15 mouse cellular contexts compared by ENCODE assay signal in the genomic region with DNA sequence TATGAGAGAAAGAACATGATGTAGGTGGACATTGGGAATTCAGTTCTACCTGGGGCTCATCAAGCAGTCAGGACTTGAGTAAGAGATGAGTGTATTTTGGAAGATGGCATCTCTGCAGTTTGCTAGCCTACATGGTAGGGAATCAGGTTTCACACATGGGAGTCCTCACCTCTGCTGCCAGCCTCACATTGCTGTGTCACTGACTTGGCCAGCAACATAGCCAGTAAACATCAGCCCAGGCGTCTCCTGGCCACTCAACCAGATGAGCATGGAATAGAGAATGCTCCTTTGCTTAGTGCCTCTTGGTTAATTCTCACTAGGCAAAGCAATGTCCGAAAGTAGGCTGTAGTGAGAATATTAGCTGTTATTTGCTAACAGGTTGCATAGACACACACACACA.
"Had no signal": no experiment of that assay in that cellular context is flagged by ENCODE, and none has a peak within 500 bp of the region (broad histone marks: within the 10 kb centered on the region; RNA-seq: fewer than 3 reads in every experiment).

No protein-coding gene starts in this region.

- H3K4me1 ChIP-seq: midbrain, embryonic 10.5 days; midbrain, embryonic 12.5 days; neural tube, embryonic 13.5 days had no signal

- H3K27ac ChIP-seq: midbrain, embryonic 10.5 days; midbrain, embryonic 12.5 days; neural tube, embryonic 13.5 days had no signal

- H3K36me3 ChIP-seq: midbrain, embryonic 10.5 days; midbrain, embryonic 12.5 days; neural tube, embryonic 13.5 days had no signal

- H3K27me3 ChIP-seq: midbrain, embryonic 12.5 days; neural tube, embryonic 13.5 days had no signal

- DNase-seq: lung, adult 18-20 months; lung, embryonic 14.5 days; lung, postnatal 10 days; lung, postnatal 4 days; midbrain, embryonic 14.5 days; right cerebral cortex, postnatal 14 days; spleen, adult 18-20 months; thymus, adult 18-20 months; thymus, postnatal 14 days; thymus, postnatal 36 days had no signal

- H3K4me3 ChIP-seq: midbrain, embryonic 10.5 days; midbrain, embryonic 12.5 days; myocyte; neural tube, embryonic 13.5 days had no signal

- ATAC-seq: midbrain, embryonic 16.5 days had no signal

- H3K4me2 ChIP-seq: lung, embryonic 14.5 days; midbrain, embryonic 12.5 days; neural tube, embryonic 13.5 days had no signal

- H3K9me3 ChIP-seq: midbrain, embryonic 10.5 days; midbrain, embryonic 12.5 days; neural tube, embryonic 13.5 days had no signal

- H3K9ac ChIP-seq: lung, embryonic 14.5 days; midbrain, embryonic 12.5 days; neural tube, embryonic 13.5 days had no signal
